Mouse (Mus musculus): Measurements from ENCODE around the gene Hoxa10. TPM values are rescaled to one million over a fixed set of nuclear protein-coding genes. Genes with fewer than 3 reads are reported as not detected.

Gene Hoxa10
- total and polyA plus RNA-seq, 3 experiments: not detected

- no peak overlapping the region for H3K9ac ChIP-seq (ENCODE audit: control insufficient read depth, low read depth, low read length, poor library complexity, severe bottlenecking)
- no peaks in the 10 kb centered on the region for H3K27me3 ChIP-seq (ENCODE audit: control insufficient read depth in 1 of 2, insufficient read depth in 2 of 2, low read length in 2 of 2)
- no peaks in the 10 kb centered on the region for H3K36me3 ChIP-seq (ENCODE audit: control insufficient read depth in 1 of 2, insufficient read depth in 2 of 2, low read length in 2 of 2)
- no peak overlapping the region for H3K4me3 ChIP-seq (ENCODE audit: control insufficient read depth in 1 of 2, insufficient read depth in 1 of 2, low read depth in 2 of 2, low read length in 2 of 2)
- no peak for DNase-seq (ENCODE audit: low read depth, low spot score)
- H3K27ac ChIP-seq (ENCODE audit: control insufficient read depth, low read depth, low read length): no peak overlapping the region
- H3K9me3 ChIP-seq (replicated peaks; ENCODE audit: insufficient read depth, low read length): no peaks in the 10 kb centered on the region
- H3K79me2 ChIP-seq (ENCODE audit: control insufficient read depth, insufficient read depth, low read length, poor library complexity): no peaks in the 10 kb centered on the region
- no peak for TF ChIP-seq MAZ (IDR thresholded peaks at IDR 0.05; ENCODE audit: low read depth, low read length)
- no peak for TF ChIP-seq USF1 (IDR thresholded peaks at IDR 0.05; ENCODE audit: low read depth, low read length)
- no peak for TF ChIP-seq MYB (IDR thresholded peaks at IDR 0.05; ENCODE audit: low read depth, low read length)
- TF ChIP-seq GATA1 (IDR thresholded peaks at IDR 0.05; ENCODE audit: low read depth, low read length): no peak
- no peak for TF ChIP-seq SMC3 (IDR thresholded peaks at IDR 0.05; ENCODE audit: low read depth, low read length)
- no peak for TF ChIP-seq CTCF (IDR thresholded peaks at IDR 0.05 in 2 of 3, conservative IDR thresholded peaks at IDR 0.05 in 1 of 3; ENCODE audit: control insufficient read depth in 1 of 3, insufficient read depth in 1 of 3, low read depth in 2 of 3, low read length in 3 of 3, poor library complexity in 1 of 3, severe bottlenecking in 1 of 3)
- TF ChIP-seq ETS1 (IDR thresholded peaks at IDR 0.05; ENCODE audit: low read depth, low read length): no peak
- no peaks in the 10 kb centered on the region for H3K4me1 ChIP-seq (ENCODE audit: control insufficient read depth in 1 of 2, insufficient read depth in 2 of 2, low read length in 2 of 2)
Observed at GRCm38 (mm10) chr6:52259811-52260261, 19.2 kb upstream of the Hoxa10 start.

DNA sequence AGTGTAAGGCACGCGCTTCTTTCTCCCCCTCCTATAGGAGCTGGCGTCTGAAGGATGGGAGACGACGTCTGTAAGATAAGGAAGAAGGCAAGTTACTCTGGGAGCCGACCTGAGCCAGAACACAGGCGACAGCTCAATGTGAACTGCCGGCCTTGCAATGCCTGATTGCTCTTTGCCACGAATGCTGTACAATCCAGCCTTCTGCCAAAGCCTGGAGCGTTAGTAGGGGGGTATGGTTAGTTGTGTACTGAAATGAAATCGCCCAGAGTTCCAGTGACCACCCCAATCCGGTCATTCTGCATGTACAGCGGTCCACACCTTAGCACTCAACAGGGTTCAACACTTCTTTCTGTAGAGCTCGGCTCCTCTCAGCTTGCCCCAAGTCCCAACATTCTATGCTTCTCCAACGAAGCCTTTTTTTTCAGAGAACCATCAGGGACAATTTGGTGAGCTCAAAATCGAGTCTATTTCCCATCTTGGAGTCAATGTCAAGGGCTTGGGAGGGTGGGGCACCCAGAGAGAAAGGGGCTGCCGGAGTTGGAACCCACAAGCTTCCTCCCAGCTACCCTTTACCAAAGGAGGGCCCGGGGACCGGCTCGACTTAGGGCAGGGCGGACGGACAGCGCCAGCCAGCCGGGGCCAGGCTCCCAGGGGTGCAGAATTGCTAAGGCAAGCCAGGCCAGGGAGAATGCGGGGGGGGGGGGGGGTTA is 18.6 kb upstream of the Hoxa10 start:
- no peak overlapping the region for H3K9ac ChIP-seq (ENCODE audit: control insufficient read depth, low read depth, low read length, poor library complexity, severe bottlenecking)
- no peak overlapping the region for H3K4me3 ChIP-seq (ENCODE audit: control insufficient read depth in 1 of 2, insufficient read depth in 1 of 2, low read depth in 2 of 2, low read length in 2 of 2)
- H3K9me3 ChIP-seq (replicated peaks; ENCODE audit: insufficient read depth, low read length): no peaks in the 10 kb centered on the region
- H3K4me1 ChIP-seq (ENCODE audit: control insufficient read depth in 1 of 2, insufficient read depth in 2 of 2, low read length in 2 of 2): no peaks in the 10 kb centered on the region
- no peak for DNase-seq (ENCODE audit: low read depth, low spot score)
- no peaks in the 10 kb centered on the region for H3K79me2 ChIP-seq (ENCODE audit: control insufficient read depth, insufficient read depth, low read length, poor library complexity)
- TF ChIP-seq TBP (IDR thresholded peaks at IDR 0.05; ENCODE audit: low read depth, low read length) (no peak), ZMIZ1 (IDR thresholded peaks at IDR 0.05; ENCODE audit: low read depth, low read length) (no peak), MEF2A (IDR thresholded peaks at IDR 0.05; ENCODE audit: extremely low read depth, insufficient replicate concordance, low read depth, low read length, poor library complexity, severe bottlenecking) (no peak), MAZ (IDR thresholded peaks at IDR 0.05; ENCODE audit: low read depth, low read length) (no peak), E2F4 (IDR thresholded peaks at IDR 0.05; ENCODE audit: borderline replicate concordance, low read depth, low read length) (no peak)
- no peak overlapping the region for H3K27ac ChIP-seq (ENCODE audit: control insufficient read depth, low read depth, low read length)
- no peaks in the 10 kb centered on the region for H3K27me3 ChIP-seq (ENCODE audit: control insufficient read depth in 1 of 2, insufficient read depth in 2 of 2, low read length in 2 of 2)
- no peaks in the 10 kb centered on the region for H3K36me3 ChIP-seq (ENCODE audit: control insufficient read depth in 1 of 2, insufficient read depth in 2 of 2, low read length in 2 of 2)

DNA sequence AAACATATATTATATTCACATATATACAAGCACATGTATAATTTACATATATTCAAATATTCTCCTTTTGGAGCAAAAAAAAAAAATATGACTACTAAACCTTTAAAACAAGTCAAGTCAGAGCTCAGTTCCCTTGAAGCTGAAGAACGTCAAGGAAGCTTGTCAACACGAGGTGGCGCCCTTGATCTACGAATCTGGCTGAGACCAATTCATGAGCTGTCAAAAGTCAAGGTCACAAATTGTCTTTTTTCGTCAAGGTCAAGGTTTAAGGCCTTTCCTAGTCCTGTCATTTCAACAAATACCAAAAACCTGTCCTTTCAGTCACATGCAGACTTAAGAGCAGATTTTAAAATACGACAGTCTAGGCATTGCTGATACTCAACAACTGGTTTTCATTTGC is 16.3 kb upstream of the Hoxa10 start:
- DNase-seq (ENCODE audit: low read depth, low spot score): peak; percentile 73
- Histone ChIP-seq H3K9ac (ENCODE audit: control insufficient read depth, low read depth, low read length, poor library complexity, severe bottlenecking) (no peak overlapping the region), H3K27me3 (ENCODE audit: control insufficient read depth in 1 of 2, insufficient read depth in 2 of 2, low read length in 2 of 2) (no peaks in the 10 kb centered on the region), H3K4me1 (ENCODE audit: control insufficient read depth in 1 of 2, insufficient read depth in 2 of 2, low read length in 2 of 2) (no peaks in the 10 kb centered on the region), H3K27ac (ENCODE audit: control insufficient read depth, low read depth, low read length) (no peak overlapping the region), H3K36me3 (ENCODE audit: control insufficient read depth in 1 of 2, insufficient read depth in 2 of 2, low read length in 2 of 2) (no peaks in the 10 kb centered on the region), H3K9me3 (replicated peaks; ENCODE audit: insufficient read depth, low read length) (no peaks in the 10 kb centered on the region), H3K79me2 (ENCODE audit: control insufficient read depth, insufficient read depth, low read length, poor library complexity) (no peaks in the 10 kb centered on the region), H3K4me3 (ENCODE audit: control insufficient read depth in 1 of 2, insufficient read depth in 1 of 2, low read depth in 2 of 2, low read length in 2 of 2) (no peak overlapping the region)
- TF ChIP-seq CTCF (IDR thresholded peaks at IDR 0.05 in 2 of 3, conservative IDR thresholded peaks at IDR 0.05 in 1 of 3; ENCODE audit: control insufficient read depth in 1 of 3, insufficient read depth in 1 of 3, low read depth in 2 of 3, low read length in 3 of 3, poor library complexity in 1 of 3, severe bottlenecking in 1 of 3) (peak; percentile 37 to 90 (median 79)), SMC3 (IDR thresholded peaks at IDR 0.05; ENCODE audit: low read depth, low read length) (peak; percentile 96), KAT2A (conservative IDR thresholded peaks at IDR 0.05; ENCODE audit: low read depth, low read length) (no peak), ZC3H11A (IDR thresholded peaks at IDR 0.05; ENCODE audit: low read depth, low read length) (peak; percentile 93), RAD21 (IDR thresholded peaks at IDR 0.05; ENCODE audit: low read depth, low read length) (peak; percentile 97)

Measured in MEL (cell line).